ENCODE assay signal across 14 mouse cellular contexts in the genomic region with DNA sequence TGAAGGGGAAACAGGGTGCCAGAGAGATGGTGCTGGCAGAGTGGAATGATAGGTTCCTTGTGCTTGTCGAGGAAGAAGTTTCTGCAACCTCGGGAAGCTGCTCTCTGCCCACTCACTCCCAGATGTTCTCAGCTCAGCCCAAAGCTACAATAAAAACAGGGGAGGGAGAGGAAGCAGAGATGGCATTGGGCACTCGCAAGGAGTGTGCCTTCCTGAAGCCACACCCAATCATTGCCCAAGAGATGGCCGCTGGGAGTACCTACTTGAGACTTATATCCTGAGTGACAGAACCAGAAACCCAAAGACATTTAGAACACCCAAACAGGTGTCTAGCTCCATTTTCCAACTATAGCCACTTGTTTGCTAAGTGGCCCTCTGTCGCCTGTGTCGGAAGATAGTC.
"Had no signal": no experiment of that assay in that cellular context is flagged by ENCODE, and none has a peak within 500 bp of the region (broad histone marks: within the 10 kb centered on the region; RNA-seq: fewer than 3 reads in every experiment).

No protein-coding gene starts in this region.

- ATAC-seq: lung, postnatal 0 days; midbrain, embryonic 13.5 days; midbrain, embryonic 15.5 days had no signal

- DNase-seq: lung, adult 2 months; lung, postnatal 14 days; lung, postnatal 4 days; retina, postnatal 1 day; right cerebral cortex, adult 18-20 months; right cerebral cortex, postnatal 25 days; right cerebral cortex, postnatal 4 days; spleen, adult 18-20 months; thymus, adult 2 months; thymus, postnatal 25 days; thymus, postnatal 4 days had no signal
